Mouse (Mus musculus) lung, embryonic 14.5 days (tissue): ENCODE measurements around the gene Fbxl13. TPM values are rescaled to one million over a fixed set of nuclear protein-coding genes. Genes with fewer than 3 reads are reported as not detected.
A peak's percentile ranks its signal among the peaks of the same experiment; 100 is the strongest.

ENCODE experiments used
- ATAC-seq: fragments of 200-750 bp; cut with Nextera tagmentation; 2 replicates; pipeline ENCODE4 v1.8.0; 2017; ENCODE audit warnings: mild to moderate bottlenecking, moderate TSS enrichment, moderate library complexity; ENCODE audit not compliant: insufficient read depth
- DNase-seq: peaks from one replicate; pipeline ENCODE4 v3.0.0-alpha.2; 2015
- H3K27ac ChIP-seq: fragments of 300-500 bp; sonication (generic); 2 replicates; pipeline ENCODE4 v1.5.1; 2014; ENCODE audit warnings: low read depth, mild to moderate bottlenecking, moderate library complexity
- H3K27me3 ChIP-seq: fragments of 300-500 bp; sonication (generic); 2 replicates; pipeline ENCODE4 v1.6.1; 2014; ENCODE audit warnings: low read length, control low read depth; ENCODE audit not compliant: insufficient read depth
- H3K36me3 ChIP-seq: fragments of 300-500 bp; sonication (generic); 2 replicates; pipeline ENCODE4 v1.6.1; 2014; ENCODE audit warnings: control low read depth; ENCODE audit not compliant: insufficient read depth
- H3K4me1 ChIP-seq: fragments of 300-500 bp; sonication (generic); 2 replicates; pipeline ENCODE4 v1.6.1; 2014; ENCODE audit warnings: antibody characterized with exemption, control low read depth; ENCODE audit not compliant: insufficient read depth
- H3K4me2 ChIP-seq: fragments of 300-500 bp; sonication (generic); 2 replicates; pipeline ENCODE4 v1.6.1; 2014; ENCODE audit warnings: mild to moderate bottlenecking
- H3K4me3 ChIP-seq: fragments of 300-500 bp; sonication (generic); 2 replicates; pipeline ENCODE4 v1.5.1; 2014; ENCODE audit warnings: low read depth, low read length
- H3K9ac ChIP-seq: fragments of 300-500 bp; sonication (generic); 2 replicates; pipeline ENCODE4 v1.6.1; 2014
- H3K9me3 ChIP-seq: fragments of 300-500 bp; sonication (generic); 2 replicates; pipeline ENCODE4 v1.6.1; 2016; ENCODE audit warnings: low read depth, low read length, control low read depth
- CTCF ChIP-seq: IDR thresholded peaks from 2 replicates; pipeline ENCODE4 v1.5.1; 2016; ENCODE audit warnings: antibody characterized with exemption, low read depth
- WGBS: fragments of 180-500 bp; shearing (Covaris S2); extraction: QIAGEN DNeasy Blood & Tissue Kit; methylation state at CpG from one replicate; pipeline ENCODE4 v1.1.7; 2014; 5-methylcytosine and 5-hydroxymethylcytosine counted together
- polyA plus RNA-seq: library from polyadenylated mRNA; unstranded; fragments of >200 nt; fragmentation: Nextera tagmentation; extraction: Ambion mirVana; gene quantifications from 2 replicates; pipeline ENCODE4 v1.2.1, GENCODE M21; 2014

The Fbxl13 gene
- polyA plus RNA-seq, 1 experiment from 2014 or later, result 0.50 TPM

DNA sequence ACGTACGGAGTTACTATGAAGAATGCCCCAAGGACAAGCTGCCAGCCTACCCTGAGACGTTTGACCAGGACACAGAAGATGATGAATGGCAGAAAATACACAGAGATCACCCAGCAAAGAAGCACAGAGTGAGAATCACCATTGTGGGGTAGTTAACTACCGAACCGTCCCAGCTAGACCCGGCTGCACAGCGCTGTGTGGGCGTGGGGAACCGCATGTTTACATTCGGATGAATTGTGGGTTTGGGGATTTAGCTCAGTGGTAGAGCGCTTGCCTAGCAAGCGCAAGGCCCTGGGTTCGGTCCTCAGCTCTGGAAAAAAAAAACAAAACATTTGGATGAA, 70.3 kb downstream of the Fbxl13 start:
- H3K27ac ChIP-seq, result no peak overlapping the region
- H3K4me2 ChIP-seq, result no peak overlapping the region
- no peaks in the 10 kb centered on the region for H3K4me1 ChIP-seq
- no peaks in the 10 kb centered on the region for H3K27me3 ChIP-seq
- no peaks in the 10 kb centered on the region for H3K9me3 ChIP-seq
- no peak for ATAC-seq
- TF ChIP-seq CTCF, result no peak
- no peak overlapping the region for H3K9ac ChIP-seq
- no peak for DNase-seq
- H3K36me3 ChIP-seq, result peaks cover 3% of the 10 kb centered on the region; the same call in 1 of the 2 replicates
- 72% methylated on average over 13 of the region's 13 CpGs for WGBS
- no peak overlapping the region for H3K4me3 ChIP-seq

- H3K4me3 ChIP-seq, result no peak overlapping the region
- 50% methylated on average over 21 of the region's 21 CpGs for WGBS
- ATAC-seq, result no peak
Observed at GRCm38 (mm10) chr5:21574386-21575209, 70.8 kb downstream of the Fbxl13 start.

DNA sequence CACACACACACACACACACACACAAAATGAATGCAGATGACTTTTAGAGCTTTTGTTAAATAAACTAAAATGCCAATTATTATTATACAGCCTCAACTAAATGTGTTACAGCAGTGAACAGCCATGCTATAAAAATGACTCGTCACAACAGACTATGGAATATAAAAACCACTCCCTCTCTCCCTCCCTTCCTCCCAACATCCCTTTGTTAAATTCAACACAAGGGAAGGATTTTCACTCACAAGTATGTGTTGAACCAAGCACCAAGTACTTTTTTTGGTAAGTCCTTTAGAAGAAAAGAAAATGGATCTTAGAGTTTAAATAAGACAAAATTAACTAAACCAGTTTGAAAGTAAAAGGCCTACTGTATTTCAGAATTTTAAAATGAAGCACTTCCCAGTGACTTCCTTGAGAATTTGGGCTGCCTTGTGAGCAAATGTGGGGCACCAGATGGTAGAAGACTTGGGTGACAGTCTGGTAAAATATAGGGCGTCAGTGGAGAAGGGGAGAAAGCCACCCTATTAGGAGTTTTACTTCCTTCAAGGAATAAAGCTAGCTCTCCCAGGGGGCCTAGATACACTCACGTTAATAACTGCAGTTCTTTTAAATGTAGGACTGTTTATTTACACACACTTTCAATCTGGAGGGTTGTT, 72.5 kb downstream of the Fbxl13 start:
- Histone ChIP-seq H3K27ac (no peak overlapping the region), H3K4me3 (no peak overlapping the region), H3K36me3 (peaks cover 3% of the 10 kb centered on the region; the same call in 1 of the 2 replicates), H3K9me3 (no peaks in the 10 kb centered on the region), H3K9ac (no peak overlapping the region), H3K27me3 (no peaks in the 10 kb centered on the region), H3K4me1 (no peaks in the 10 kb centered on the region), H3K4me2 (no peak overlapping the region)
- ATAC-seq (no peak), DNase-seq (no peak)
- WGBS, result 47% methylated on average over 3 of the region's 3 CpGs
- TF ChIP-seq CTCF, result no peak

More at GRCm38 (mm10) chr5:21574386-21575209, 70.8 kb downstream of the Fbxl13 start:
- DNase-seq, result no peak
- Histone ChIP-seq H3K9me3 (no peaks in the 10 kb centered on the region), H3K4me2 (no peak overlapping the region), H3K36me3 (peaks cover 3% of the 10 kb centered on the region; the same call in 1 of the 2 replicates), H3K4me1 (no peaks in the 10 kb centered on the region), H3K27ac (no peak overlapping the region), H3K9ac (no peak overlapping the region), H3K27me3 (no peaks in the 10 kb centered on the region)
- no peak for TF ChIP-seq CTCF

- WGBS, result 75% methylated on average over 1 of the region's 1 CpGs
- ATAC-seq (no peak), DNase-seq (no peak)
- H3K4me2 ChIP-seq, result no peak overlapping the region
- H3K4me3 ChIP-seq, result no peak overlapping the region
- H3K4me1 ChIP-seq, result no peaks in the 10 kb centered on the region
- no peaks in the 10 kb centered on the region for H3K27me3 ChIP-seq
- no peak overlapping the region for H3K9ac ChIP-seq
- TF ChIP-seq CTCF, result no peak
- H3K27ac ChIP-seq, result no peak overlapping the region
- H3K36me3 ChIP-seq, result peaks cover 3% of the 10 kb centered on the region; the same call in 1 of the 2 replicates
- no peaks in the 10 kb centered on the region for H3K9me3 ChIP-seq
Observed at GRCm38 (mm10) chr5:21567784-21568183, 77.7 kb downstream of the Fbxl13 start.

- Histone ChIP-seq H3K4me2 (no peak overlapping the region), H3K9ac (no peak overlapping the region), H3K4me3 (no peak overlapping the region), H3K27me3 (no peaks in the 10 kb centered on the region), H3K36me3 (peaks cover 4% of the 10 kb centered on the region; the same call in 1 of the 2 replicates), H3K9me3 (no peaks in the 10 kb centered on the region), H3K27ac (no peak overlapping the region), H3K4me1 (no peaks in the 10 kb centered on the region)
- peak; percentile 8 for DNase-seq
- no peak for ATAC-seq
- TF ChIP-seq CTCF, result no peak
- 89% methylated on average over 9 of the region's 9 CpGs for WGBS
Observed at GRCm38 (mm10) chr5:21565392-21566065, 79.9 kb downstream of the Fbxl13 start.

GRCm38 (mm10) chr5:21563936-21564335, 81.5 kb downstream of the Fbxl13 start:
- DNase-seq, result no peak
- Histone ChIP-seq H3K9me3 (no peaks in the 10 kb centered on the region), H3K9ac (no peak overlapping the region), H3K4me1 (no peaks in the 10 kb centered on the region), H3K4me2 (no peak overlapping the region), H3K4me3 (no peak overlapping the region), H3K27ac (no peak overlapping the region), H3K27me3 (no peaks in the 10 kb centered on the region), H3K36me3 (peaks cover 4% of the 10 kb centered on the region; the same call in 1 of the 2 replicates)
- TF ChIP-seq CTCF, result no peak
- ATAC-seq, result no peak
- whole genome bisulfite sequencing, result 81% methylated on average over 2 of the region's 2 CpGs

- Histone ChIP-seq H3K27ac (no peak overlapping the region), H3K4me1 (no peaks in the 10 kb centered on the region), H3K4me2 (no peak overlapping the region), H3K9ac (no peak overlapping the region), H3K9me3 (no peaks in the 10 kb centered on the region), H3K36me3 (peaks cover 4% of the 10 kb centered on the region; the same call in 1 of the 2 replicates), H3K27me3 (no peaks in the 10 kb centered on the region), H3K4me3 (no peak overlapping the region)
- peak; percentile 4 for DNase-seq
- 45% methylated on average over 3 of the region's 3 CpGs for WGBS
- no peak for TF ChIP-seq CTCF
- peak; percentile 48; the same call in 1 of the 2 replicates for ATAC-seq
Observed at GRCm38 (mm10) chr5:21556502-21556901, 88.9 kb downstream of the Fbxl13 start.
